Mouse (Mus musculus): ENCODE measurements around the gene Dnhd1. TPM values are rescaled to one million over a fixed set of nuclear protein-coding genes. Genes with fewer than 3 reads are reported as not detected.

Gene Dnhd1
- polyA plus RNA-seq, 1 experiment from 2014 or later, result 0.85 TPM

DNA sequence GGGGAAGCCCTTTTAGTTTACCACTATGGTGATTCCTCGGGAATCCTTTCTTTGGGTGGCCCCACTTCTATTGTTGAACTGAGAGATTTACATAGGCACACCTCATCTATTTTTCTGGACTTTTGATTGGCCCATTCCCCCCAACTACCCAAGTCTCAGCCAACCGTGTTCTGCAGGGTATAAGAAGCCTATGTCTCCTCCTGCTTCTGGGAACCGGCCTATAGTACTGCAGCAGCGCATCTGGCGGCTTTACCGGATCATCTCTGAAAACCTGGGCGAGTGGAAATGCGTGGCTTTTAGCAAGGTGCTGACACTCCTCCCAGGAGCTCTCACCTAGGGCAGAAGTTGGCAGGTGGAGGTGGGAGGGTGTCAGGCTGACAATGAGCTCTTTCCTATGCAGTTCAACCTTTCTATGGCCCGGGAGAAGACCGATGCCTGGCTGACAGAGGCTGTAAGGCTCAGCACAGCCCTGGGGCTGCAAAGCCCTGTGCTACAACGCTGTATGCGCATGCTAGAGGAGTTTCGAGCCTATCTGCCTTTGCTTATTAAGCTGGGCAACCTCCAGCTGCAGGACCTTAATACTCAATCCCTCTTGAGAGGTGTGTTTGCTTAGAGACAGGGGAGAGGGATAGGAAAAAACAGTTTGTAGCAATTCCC is 35.0 kb downstream of the Dnhd1 start:
- Histone ChIP-seq H3K9ac (ENCODE audit: low read depth, low read length) (no peak overlapping the region), H3K4me3 (ENCODE audit: low read depth, low read length) (no peak overlapping the region), H3K4me1 (replicated peaks; ENCODE audit: control insufficient read depth, insufficient read depth, low read length) (no peaks in the 10 kb centered on the region), H3K9me3 (ENCODE audit: control insufficient read depth, low read length) (no peaks in the 10 kb centered on the region), H3K36me3 (ENCODE audit: control insufficient read depth, insufficient read depth, low read length) (no peaks in the 10 kb centered on the region), H3K27me3 (ENCODE audit: control insufficient read depth, insufficient read depth, low read length) (no peaks in the 10 kb centered on the region), H3K27ac (ENCODE audit: low read depth, low read length) (no peak overlapping the region), H3K4me2 (replicated peaks; ENCODE audit: low read depth, low read length) (peak overlapping the region; percentile 7; the same call in 1 of the 2 replicates)
- ATAC-seq (ENCODE audit: low FRiP score), result peak; percentile 47; the same call in 1 of the 2 replicates
- peak; percentile 11 for DNase-seq (ENCODE audit: low spot score)
- 14% methylated on average over 13 of the region's 13 CpGs for WGBS

GRCm38 (mm10) chr7:105690875-105691274 is 40.2 kb downstream of the Dnhd1 start:
- no peak overlapping the region for H3K27ac ChIP-seq (ENCODE audit: low read depth, low read length)
- H3K4me3 ChIP-seq (ENCODE audit: low read depth, low read length), result no peak overlapping the region
- H3K9me3 ChIP-seq (ENCODE audit: control insufficient read depth, low read length), result no peaks in the 10 kb centered on the region
- DNase-seq (ENCODE audit: low spot score) (no peak), ATAC-seq (ENCODE audit: low FRiP score) (no peak)
- H3K9ac ChIP-seq (ENCODE audit: low read depth, low read length), result no peak overlapping the region
- 90% methylated on average over 1 of the region's 1 CpGs for WGBS
- H3K27me3 ChIP-seq (ENCODE audit: control insufficient read depth, insufficient read depth, low read length), result no peaks in the 10 kb centered on the region
- no peaks in the 10 kb centered on the region for H3K36me3 ChIP-seq (ENCODE audit: control insufficient read depth, insufficient read depth, low read length)
- no peaks in the 10 kb centered on the region for H3K4me1 ChIP-seq (replicated peaks; ENCODE audit: control insufficient read depth, insufficient read depth, low read length)
- no peak overlapping the region for H3K4me2 ChIP-seq (replicated peaks; ENCODE audit: low read depth, low read length)

DNA sequence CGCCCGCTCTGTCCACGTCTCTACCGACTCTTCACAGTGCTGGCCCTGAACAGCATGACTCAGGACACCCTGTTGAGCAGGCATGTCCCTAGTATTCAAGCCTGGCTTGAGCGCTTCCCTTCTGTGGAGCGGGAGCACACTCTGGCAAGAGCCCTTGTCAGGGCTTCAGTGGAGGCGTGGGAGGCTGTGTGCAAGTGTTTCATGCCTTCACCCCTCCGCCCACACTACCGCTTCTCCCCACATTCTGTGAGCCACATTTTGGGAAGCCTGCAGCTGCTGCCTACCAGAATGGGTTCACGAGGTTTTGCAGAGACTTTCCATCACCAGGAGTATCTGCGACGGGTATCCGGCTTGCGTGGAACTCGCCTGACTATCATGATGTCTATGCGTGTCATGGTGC is 52.6 kb downstream of the Dnhd1 start:
- no peak for DNase-seq (ENCODE audit: low spot score)
- 81% methylated on average over 16 of the region's 16 CpGs for WGBS

GRCm38 (mm10) chr7:105703816-105704215 is 53.2 kb downstream of the Dnhd1 start:
- H3K27me3 ChIP-seq (ENCODE audit: control insufficient read depth, insufficient read depth, low read length), result no peaks in the 10 kb centered on the region
- H3K4me1 ChIP-seq (replicated peaks; ENCODE audit: control insufficient read depth, insufficient read depth, low read length), result no peaks in the 10 kb centered on the region
- ATAC-seq (ENCODE audit: low FRiP score), result no peak
- no peak overlapping the region for H3K4me3 ChIP-seq (ENCODE audit: low read depth, low read length)
- 84% methylated on average over 4 of the region's 4 CpGs for WGBS
- no peaks in the 10 kb centered on the region for H3K36me3 ChIP-seq (ENCODE audit: control insufficient read depth, insufficient read depth, low read length)
- no peaks in the 10 kb centered on the region for H3K9me3 ChIP-seq (ENCODE audit: control insufficient read depth, low read length)
- no peak overlapping the region for H3K27ac ChIP-seq (ENCODE audit: low read depth, low read length)
- DNase-seq (ENCODE audit: low spot score), result no peak
- H3K4me2 ChIP-seq (replicated peaks; ENCODE audit: low read depth, low read length), result no peak overlapping the region
- no peak overlapping the region for H3K9ac ChIP-seq (ENCODE audit: low read depth, low read length)

More for the DNA sequence above, 52.6 kb downstream of the Dnhd1 start:
- no peak overlapping the region for H3K4me3 ChIP-seq (ENCODE audit: low read depth, low read length)
- no peaks in the 10 kb centered on the region for H3K36me3 ChIP-seq (ENCODE audit: control insufficient read depth, insufficient read depth, low read length)
- no peaks in the 10 kb centered on the region for H3K27me3 ChIP-seq (ENCODE audit: control insufficient read depth, insufficient read depth, low read length)
- H3K27ac ChIP-seq (ENCODE audit: low read depth, low read length), result no peak overlapping the region
- no peaks in the 10 kb centered on the region for H3K4me1 ChIP-seq (replicated peaks; ENCODE audit: control insufficient read depth, insufficient read depth, low read length)
- ATAC-seq (ENCODE audit: low FRiP score), result no peak
- H3K9ac ChIP-seq (ENCODE audit: low read depth, low read length), result no peak overlapping the region
- no peaks in the 10 kb centered on the region for H3K9me3 ChIP-seq (ENCODE audit: control insufficient read depth, low read length)
- no peak overlapping the region for H3K4me2 ChIP-seq (replicated peaks; ENCODE audit: low read depth, low read length)

GRCm38 (mm10) chr7:105708733-105709132 is 58.1 kb downstream of the Dnhd1 start:
- DNase-seq (ENCODE audit: low spot score), result no peak
- Histone ChIP-seq H3K9me3 (ENCODE audit: control insufficient read depth, low read length) (no peaks in the 10 kb centered on the region), H3K4me3 (ENCODE audit: low read depth, low read length) (no peak overlapping the region), H3K4me2 (replicated peaks; ENCODE audit: low read depth, low read length) (no peak overlapping the region), H3K4me1 (replicated peaks; ENCODE audit: control insufficient read depth, insufficient read depth, low read length) (no peaks in the 10 kb centered on the region), H3K27me3 (ENCODE audit: control insufficient read depth, insufficient read depth, low read length) (no peaks in the 10 kb centered on the region), H3K27ac (ENCODE audit: low read depth, low read length) (no peak overlapping the region), H3K36me3 (ENCODE audit: control insufficient read depth, insufficient read depth, low read length) (no peaks in the 10 kb centered on the region), H3K9ac (ENCODE audit: low read depth, low read length) (no peak overlapping the region)
- ATAC-seq (ENCODE audit: low FRiP score), result no peak
- 95% methylated on average over 5 of the region's 5 CpGs for WGBS

- Histone ChIP-seq H3K27me3 (ENCODE audit: control insufficient read depth, insufficient read depth, low read length) (no peaks in the 10 kb centered on the region), H3K36me3 (ENCODE audit: control insufficient read depth, insufficient read depth, low read length) (no peaks in the 10 kb centered on the region), H3K9me3 (ENCODE audit: control insufficient read depth, low read length) (no peaks in the 10 kb centered on the region), H3K27ac (ENCODE audit: low read depth, low read length) (no peak overlapping the region), H3K4me3 (ENCODE audit: low read depth, low read length) (no peak overlapping the region), H3K4me1 (replicated peaks; ENCODE audit: control insufficient read depth, insufficient read depth, low read length) (no peaks in the 10 kb centered on the region), H3K9ac (ENCODE audit: low read depth, low read length) (no peak overlapping the region), H3K4me2 (replicated peaks; ENCODE audit: low read depth, low read length) (no peak overlapping the region)
- 62% methylated on average over 3 of the region's 3 CpGs for WGBS
- ATAC-seq (ENCODE audit: low FRiP score) (no peak), DNase-seq (ENCODE audit: low spot score) (no peak)
Observed at GRCm38 (mm10) chr7:105715366-105715765, 64.7 kb downstream of the Dnhd1 start.

GRCm38 (mm10) chr7:105721916-105722315 is 71.3 kb downstream of the Dnhd1 start:
- H3K4me1 ChIP-seq (replicated peaks; ENCODE audit: control insufficient read depth, insufficient read depth, low read length), result no peaks in the 10 kb centered on the region
- H3K4me3 ChIP-seq (ENCODE audit: low read depth, low read length), result no peak overlapping the region
- DNase-seq (ENCODE audit: low spot score), result no peak
- H3K36me3 ChIP-seq (ENCODE audit: control insufficient read depth, insufficient read depth, low read length), result no peaks in the 10 kb centered on the region
- H3K9me3 ChIP-seq (ENCODE audit: control insufficient read depth, low read length), result no peaks in the 10 kb centered on the region
- 81% methylated on average over 2 of the region's 2 CpGs for WGBS
- no peak overlapping the region for H3K9ac ChIP-seq (ENCODE audit: low read depth, low read length)
- H3K27ac ChIP-seq (ENCODE audit: low read depth, low read length), result no peak overlapping the region
- H3K4me2 ChIP-seq (replicated peaks; ENCODE audit: low read depth, low read length), result no peak overlapping the region
- ATAC-seq (ENCODE audit: low FRiP score), result no peak
- H3K27me3 ChIP-seq (ENCODE audit: control insufficient read depth, insufficient read depth, low read length), result no peaks in the 10 kb centered on the region

DNA sequence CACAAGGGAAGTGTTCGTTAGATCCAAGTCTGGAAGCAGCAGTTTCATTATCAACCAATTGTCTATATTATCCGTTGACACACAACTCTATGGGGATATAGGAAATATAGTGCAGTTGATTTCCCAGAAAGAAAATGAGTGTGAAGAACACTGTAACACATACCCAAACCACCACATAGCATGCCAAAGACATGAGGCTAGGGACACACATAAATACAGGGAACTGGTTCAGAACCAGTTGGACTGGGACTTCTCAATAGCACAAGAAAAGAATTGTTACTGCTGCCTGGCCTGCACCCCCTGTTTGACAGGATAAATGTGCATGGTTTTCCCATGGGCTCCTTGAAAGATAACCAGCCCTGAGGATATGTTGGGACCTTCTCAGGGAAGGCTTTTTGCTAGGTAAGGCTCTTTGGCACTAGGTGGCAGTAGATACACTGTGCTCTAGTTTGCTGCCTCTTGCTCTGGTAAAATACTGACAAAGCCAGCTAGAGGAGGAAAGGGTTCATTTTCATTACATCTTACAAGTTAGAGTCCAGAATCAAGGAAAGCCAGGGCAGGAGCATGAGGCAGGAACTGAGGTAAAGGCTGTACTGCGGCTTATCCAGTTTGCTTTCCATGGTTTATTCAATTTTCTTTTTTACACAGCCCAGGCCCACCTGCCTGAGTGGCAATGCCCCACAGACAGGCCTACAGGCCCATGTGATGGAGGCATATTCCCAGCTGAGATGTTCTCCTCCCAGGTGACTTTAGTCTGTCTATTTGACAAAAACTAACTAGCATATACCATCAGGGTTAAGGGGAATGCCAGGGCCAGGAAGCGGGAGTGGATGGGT is 75.7 kb downstream of the Dnhd1 start:
- DNase-seq (ENCODE audit: low spot score), result peak; percentile 67
- Histone ChIP-seq H3K4me2 (replicated peaks; ENCODE audit: low read depth, low read length) (no peak overlapping the region), H3K27me3 (ENCODE audit: control insufficient read depth, insufficient read depth, low read length) (no peaks in the 10 kb centered on the region), H3K27ac (ENCODE audit: low read depth, low read length) (no peak overlapping the region), H3K4me3 (ENCODE audit: low read depth, low read length) (no peak overlapping the region), H3K36me3 (ENCODE audit: control insufficient read depth, insufficient read depth, low read length) (no peaks in the 10 kb centered on the region), H3K9ac (ENCODE audit: low read depth, low read length) (no peak overlapping the region), H3K9me3 (ENCODE audit: control insufficient read depth, low read length) (no peaks in the 10 kb centered on the region), H3K4me1 (replicated peaks; ENCODE audit: control insufficient read depth, insufficient read depth, low read length) (no peaks in the 10 kb centered on the region)
- ATAC-seq (ENCODE audit: low FRiP score), result peak; percentile 78
- 78% methylated on average over 4 of the region's 4 CpGs for WGBS

- DNase-seq (ENCODE audit: low spot score), result no peak
- no peak overlapping the region for H3K4me2 ChIP-seq (replicated peaks; ENCODE audit: low read depth, low read length)
- no peaks in the 10 kb centered on the region for H3K27me3 ChIP-seq (ENCODE audit: control insufficient read depth, insufficient read depth, low read length)
- no peak overlapping the region for H3K4me3 ChIP-seq (ENCODE audit: low read depth, low read length)
- no peak overlapping the region for H3K27ac ChIP-seq (ENCODE audit: low read depth, low read length)
- no peaks in the 10 kb centered on the region for H3K4me1 ChIP-seq (replicated peaks; ENCODE audit: control insufficient read depth, insufficient read depth, low read length)
- no peak for ATAC-seq (ENCODE audit: low FRiP score)
- no peak overlapping the region for H3K9ac ChIP-seq (ENCODE audit: low read depth, low read length)
- 97% methylated on average over 4 of the region's 4 CpGs for WGBS
- no peaks in the 10 kb centered on the region for H3K9me3 ChIP-seq (ENCODE audit: control insufficient read depth, low read length)
- no peaks in the 10 kb centered on the region for H3K36me3 ChIP-seq (ENCODE audit: control insufficient read depth, insufficient read depth, low read length)
Observed at GRCm38 (mm10) chr7:105726980-105727325, 76.3 kb downstream of the Dnhd1 start.

All from hindbrain, embryonic 11.5 days (tissue).